7 mouse cellular contexts compared by ENCODE assay signal in genomic region chr1:93305581-93306337, GRCm38 (mm10). TPM values are rescaled to one million over a fixed set of nuclear protein-coding genes. Genes with fewer than 3 reads are reported as not detected.
DNase-seq lines count a peak whose midpoint lies in the region; ATAC-seq lines count a peak whose summit lies in the region.

Gene Mterf4 (minus strand): TSS chr1:93305915.

- H3K9me3 ChIP-seq in intestine, embryonic 14.5 days (ENCODE audit: control insufficient read depth, low read length) = no peaks in the 10 kb centered on the region

- peak within 1 kb of the TSS; percentile 48; the same call in 1 of the 2 replicates for H3K27ac ChIP-seq in intestine, embryonic 14.5 days (ENCODE audit: low read depth)

- H3K9ac ChIP-seq in intestine, embryonic 14.5 days (ENCODE audit: low read length) = peak within 1 kb of the TSS; percentile 64

- intact Hi-C loops in left cerebral cortex, postnatal 14 days (cut with DNase I) = loop anchor here (5.0 kb wide), 1 partner anchor 133 kb away; no protein-coding TSS in a partner anchor

- DNase-seq in adrenal gland, adult 2 months = peak; percentile 86
- DNase-seq in embryo, embryonic 11 days = peak; percentile 91
- DNase-seq in gastrocnemius, postnatal 25 days = peak; percentile 70
- peak; percentile 92 for DNase-seq in intestine, embryonic 14.5 days (ENCODE audit: low spot score)
- peak; percentile 81 to 84 for DNase-seq in left cerebral cortex, postnatal 14 days (ENCODE audit: low spot score in 2 of 2)
- DNase-seq in mesoderm, embryonic 11.5 days (ENCODE audit: low read depth, low spot score) = peak; percentile 85
- peak; percentile 72 to 73 for DNase-seq in right cerebral cortex, postnatal 36 days (ENCODE audit: low spot score in 2 of 2)

- no peaks in the 10 kb centered on the region for H3K27me3 ChIP-seq in intestine, embryonic 14.5 days (replicated peaks; ENCODE audit: control insufficient read depth, insufficient read depth, low read length)

- peak within 1 kb of the TSS; percentile 76 for H3K4me3 ChIP-seq in intestine, embryonic 14.5 days (ENCODE audit: low read depth, low read length)

- WGBS in intestine, embryonic 14.5 days = 7% methylated on average over 36 of the region's 36 CpGs

- H3K4me2 ChIP-seq in intestine, embryonic 14.5 days (ENCODE audit: low read length) = peak within 1 kb of the TSS; percentile 79

- H3K4me1 ChIP-seq in intestine, embryonic 14.5 days (replicated peaks; ENCODE audit: control insufficient read depth, insufficient read depth, low read length) = peaks cover 10% of the 10 kb centered on the region; the same call in 1 of the 2 replicates

- H3K36me3 ChIP-seq in intestine, embryonic 14.5 days (ENCODE audit: control insufficient read depth, insufficient read depth, low read length) = peaks cover 50% of the 10 kb centered on the region

- peak; percentile 90 for ATAC-seq in intestine, embryonic 14.5 days (replicated peaks; ENCODE audit: low FRiP score, low TSS enrichment, low read depth)

RNA-seq across cellular contexts. Expression of gene Mterf4, which starts in this region (rescaled TPM):
- 10 to 100 TPM; 25.8 to 28.7 TPM for total RNA-seq in adrenal gland, adult 2 months (2021)
- 7.2 and 9.0 TPM in 2 replicates for polyA plus RNA-seq in adrenal gland, adult 2 months (2012; rRNA removed)
- 10 to 100 TPM in 1 of 2 experiments, 1 to 10 TPM in 1; 8.6 to 10.8 TPM for total RNA-seq in gastrocnemius, postnatal 25 days (2021)
- 25.4 and 32.6 TPM in 2 replicates for polyA plus RNA-seq in intestine, embryonic 14.5 days (2014; fragmentation: Nextera tagmentation; extraction: Ambion mirVana)
- total RNA-seq in left cerebral cortex, postnatal 14 days (2021) = 10 to 100 TPM; 19.1 to 19.4 TPM

Comparison
In these comparisons a context has a peak if more than half of its experiments do, and no peak if none do; other contexts are left out.
1. Peak in every context shown above with its lines: DNase-seq, ATAC-seq, H3K4me3 ChIP-seq and H3K27ac ChIP-seq.